Mouse (Mus musculus) neural tube, embryonic 15.5 days (tissue): ENCODE measurements around the gene Osm. TPM values are rescaled to one million over a fixed set of nuclear protein-coding genes. Genes with fewer than 3 reads are reported as not detected.
A peak's percentile ranks its signal among the peaks of the same experiment; 100 is the strongest.

ENCODE experiments used
- ATAC-seq: fragments of 200-750 bp; cut with Nextera tagmentation; 2 replicates; pipeline ENCODE4 v1.8.0; 2017; ENCODE audit warnings: mild to moderate bottlenecking, moderate TSS enrichment, moderate library complexity; ENCODE audit not compliant: low FRiP score
- H3K27ac ChIP-seq: fragments of 300-500 bp; sonication (generic); replicated peaks from 2 replicates; pipeline ENCODE4 v1.5.1; 2015; ENCODE audit warnings: mild to moderate bottlenecking, inconsistent platforms
- H3K27me3 ChIP-seq: fragments of 300-500 bp; sonication (generic); replicated peaks from 2 replicates; pipeline ENCODE4 v1.6.1; 2015; ENCODE audit warnings: inconsistent platforms
- H3K36me3 ChIP-seq: fragments of 300-500 bp; sonication (generic); 2 replicates; pipeline ENCODE4 v1.6.1; 2015; ENCODE audit warnings: inconsistent platforms
- H3K4me1 ChIP-seq: fragments of 300-500 bp; sonication (generic); 2 replicates; pipeline ENCODE4 v1.6.1; 2015; ENCODE audit warnings: inconsistent platforms
- H3K4me2 ChIP-seq: fragments of 300-500 bp; sonication (generic); 2 replicates; pipeline ENCODE4 v1.6.1; 2015; ENCODE audit warnings: inconsistent platforms, mild to moderate bottlenecking, moderate library complexity
- H3K4me3 ChIP-seq: fragments of 300-500 bp; sonication (generic); replicated peaks from 2 replicates; pipeline ENCODE4 v1.5.1; 2015; ENCODE audit warnings: mild to moderate bottlenecking, inconsistent platforms
- H3K9ac ChIP-seq: fragments of 300-500 bp; sonication (generic); replicated peaks from 2 replicates; pipeline ENCODE4 v1.6.1; 2015; ENCODE audit warnings: mild to moderate bottlenecking, inconsistent platforms
- H3K9me3 ChIP-seq: fragments of 300-500 bp; sonication (generic); replicated peaks from 2 replicates; pipeline ENCODE4 v1.6.1; 2016; ENCODE audit warnings: inconsistent platforms
- WGBS: fragments of 180-500 bp; shearing (Covaris S2); methylation state at CpG from one replicate; pipeline ENCODE4 v1.1.7; 2015; ENCODE audit warnings: mixed read lengths; 5-methylcytosine and 5-hydroxymethylcytosine counted together
- polyA plus RNA-seq: library from polyadenylated mRNA; unstranded; fragments of >200 nt; fragmentation: Nextera tagmentation; extraction: Ambion mirVana; gene quantifications from 2 replicates; pipeline ENCODE4 v1.2.1, GENCODE M21; 2015

Osm gene
- polyA plus RNA-seq, 1 experiment from 2014 or later = not detected

- Histone ChIP-seq H3K4me3 (no peak overlapping the region), H3K36me3 (peaks cover 18% of the 10 kb centered on the region), H3K4me2 (no peak overlapping the region), H3K4me1 (peaks cover 11% of the 10 kb centered on the region; the same call in 1 of the 2 replicates), H3K9ac (no peak overlapping the region), H3K9me3 (no peaks in the 10 kb centered on the region), H3K27me3 (no peaks in the 10 kb centered on the region), H3K27ac (peak overlapping the region; percentile 56)
- no peak for ATAC-seq
- 77% methylated on average over 12 of the region's 12 CpGs for WGBS
These were observed 33.1 kb upstream of the Osm start for GRCm38 (mm10) chr11:4202995-4203704.

- H3K27ac ChIP-seq = peak overlapping the region; percentile 56
- no peak overlapping the region for H3K4me3 ChIP-seq
- ATAC-seq = no peak
- H3K36me3 ChIP-seq = peaks cover 23% of the 10 kb centered on the region
- 39% methylated on average over 2 of the region's 2 CpGs for WGBS
- H3K4me1 ChIP-seq = peaks cover 11% of the 10 kb centered on the region; the same call in 1 of the 2 replicates
- no peaks in the 10 kb centered on the region for H3K9me3 ChIP-seq
- H3K9ac ChIP-seq = no peak overlapping the region
- H3K4me2 ChIP-seq = no peak overlapping the region
- no peaks in the 10 kb centered on the region for H3K27me3 ChIP-seq
These were observed 32.5 kb upstream of the Osm start for GRCm38 (mm10) chr11:4203705-4204074.

GRCm38 (mm10) chr11:4205097-4205655, 31.0 kb upstream of the Osm start:
- Histone ChIP-seq H3K27me3 (no peaks in the 10 kb centered on the region), H3K9me3 (no peaks in the 10 kb centered on the region), H3K4me3 (no peak overlapping the region), H3K36me3 (peaks cover 32% of the 10 kb centered on the region), H3K9ac (no peak overlapping the region), H3K27ac (no peak overlapping the region), H3K4me2 (no peak overlapping the region), H3K4me1 (peaks cover 11% of the 10 kb centered on the region; the same call in 1 of the 2 replicates)
- ATAC-seq = no peak
- WGBS = 91% methylated on average over 5 of the region's 5 CpGs

- WGBS = 90% methylated on average over 7 of the region's 7 CpGs
- peaks cover 11% of the 10 kb centered on the region; the same call in 1 of the 2 replicates for H3K4me1 ChIP-seq
- H3K36me3 ChIP-seq = peaks cover 40% of the 10 kb centered on the region
- H3K27ac ChIP-seq = no peak overlapping the region
- H3K9me3 ChIP-seq = no peaks in the 10 kb centered on the region
- no peaks in the 10 kb centered on the region for H3K27me3 ChIP-seq
- no peak overlapping the region for H3K9ac ChIP-seq
- no peak overlapping the region for H3K4me2 ChIP-seq
- no peak for ATAC-seq
- no peak overlapping the region for H3K4me3 ChIP-seq
These were observed 30.3 kb upstream of the Osm start for GRCm38 (mm10) chr11:4205951-4206350.

- Histone ChIP-seq H3K27ac (no peak overlapping the region), H3K9ac (no peak overlapping the region), H3K27me3 (no peaks in the 10 kb centered on the region), H3K36me3 (peaks cover 45% of the 10 kb centered on the region), H3K4me1 (peaks cover 11% of the 10 kb centered on the region; the same call in 1 of the 2 replicates), H3K4me3 (no peak overlapping the region), H3K4me2 (no peak overlapping the region), H3K9me3 (no peaks in the 10 kb centered on the region)
- ATAC-seq = no peak
- WGBS = 83% methylated on average over 6 of the region's 6 CpGs
These were observed 29.7 kb upstream of the Osm start for GRCm38 (mm10) chr11:4206563-4206962.

- Histone ChIP-seq H3K9me3 (no peaks in the 10 kb centered on the region), H3K36me3 (peaks cover 53% of the 10 kb centered on the region), H3K4me1 (peaks cover 8% of the 10 kb centered on the region; the same call in 1 of the 2 replicates), H3K27ac (no peak overlapping the region), H3K27me3 (no peaks in the 10 kb centered on the region), H3K4me2 (no peak overlapping the region), H3K9ac (no peak overlapping the region), H3K4me3 (no peak overlapping the region)
- WGBS = 94% methylated on average over 9 of the region's 9 CpGs
- no peak for ATAC-seq
These were observed 28.6 kb upstream of the Osm start for GRCm38 (mm10) chr11:4207655-4208054.

GRCm38 (mm10) chr11:4209556-4209955, 26.7 kb upstream of the Osm start:
- H3K4me1 ChIP-seq = no peaks in the 10 kb centered on the region
- ATAC-seq = no peak
- no peak overlapping the region for H3K4me2 ChIP-seq
- 85% methylated on average over 5 of the region's 5 CpGs for WGBS
- H3K4me3 ChIP-seq = no peak overlapping the region
- H3K9me3 ChIP-seq = no peaks in the 10 kb centered on the region
- no peak overlapping the region for H3K27ac ChIP-seq
- peaks cover 72% of the 10 kb centered on the region for H3K36me3 ChIP-seq
- no peak overlapping the region for H3K9ac ChIP-seq
- H3K27me3 ChIP-seq = no peaks in the 10 kb centered on the region

- no peaks in the 10 kb centered on the region for H3K4me1 ChIP-seq
- H3K4me3 ChIP-seq = no peak overlapping the region
- WGBS = 63% methylated on average over 1 of the region's 1 CpGs
- no peaks in the 10 kb centered on the region for H3K9me3 ChIP-seq
- no peak for ATAC-seq
- H3K4me2 ChIP-seq = no peak overlapping the region
- peaks cover 81% of the 10 kb centered on the region for H3K36me3 ChIP-seq
- H3K9ac ChIP-seq = no peak overlapping the region
- H3K27me3 ChIP-seq = no peaks in the 10 kb centered on the region
- H3K27ac ChIP-seq = no peak overlapping the region
These were observed 25.4 kb upstream of the Osm start for GRCm38 (mm10) chr11:4210786-4211185.

GRCm38 (mm10) chr11:4213107-4213506, 23.1 kb upstream of the Osm start:
- peaks cover 5% of the 10 kb centered on the region for H3K4me1 ChIP-seq

GRCm38 (mm10) chr11:4214572-4214971, 21.6 kb upstream of the Osm start:
- peaks cover 53% of the 10 kb centered on the region for H3K36me3 ChIP-seq
- peaks cover 17% of the 10 kb centered on the region for H3K4me1 ChIP-seq
- H3K4me2 ChIP-seq = no peak overlapping the region
- no peak overlapping the region for H3K9ac ChIP-seq
- H3K27ac ChIP-seq = no peak overlapping the region
- H3K4me3 ChIP-seq = no peak overlapping the region
- H3K9me3 ChIP-seq = no peaks in the 10 kb centered on the region
- H3K27me3 ChIP-seq = peaks cover 22% of the 10 kb centered on the region
- no peak for ATAC-seq
- 96% methylated on average over 14 of the region's 14 CpGs for WGBS

More at GRCm38 (mm10) chr11:4213107-4213506, 23.1 kb upstream of the Osm start:
- Histone ChIP-seq H3K36me3 (peaks cover 64% of the 10 kb centered on the region), H3K9me3 (no peaks in the 10 kb centered on the region), H3K9ac (no peak overlapping the region), H3K27me3 (peaks cover 7% of the 10 kb centered on the region), H3K27ac (no peak overlapping the region), H3K4me3 (no peak overlapping the region), H3K4me2 (no peak overlapping the region)
- no peak for ATAC-seq
- 96% methylated on average over 10 of the region's 10 CpGs for WGBS

GRCm38 (mm10) chr11:4215061-4215460, 21.2 kb upstream of the Osm start:
- no peak overlapping the region for H3K4me2 ChIP-seq
- peaks cover 27% of the 10 kb centered on the region for H3K27me3 ChIP-seq
- WGBS = 83% methylated on average over 10 of the region's 10 CpGs
- H3K9me3 ChIP-seq = no peaks in the 10 kb centered on the region
- peaks cover 50% of the 10 kb centered on the region for H3K36me3 ChIP-seq
- no peak overlapping the region for H3K27ac ChIP-seq
- ATAC-seq = no peak
- H3K4me3 ChIP-seq = no peak overlapping the region
- H3K4me1 ChIP-seq = peaks cover 17% of the 10 kb centered on the region
- H3K9ac ChIP-seq = no peak overlapping the region
